Mouse (Mus musculus): Measurements from ENCODE around the gene Slc44a5. TPM values are rescaled to one million over a fixed set of nuclear protein-coding genes. Genes with fewer than 3 reads are reported as not detected.

Gene Slc44a5
- polyA plus RNA-seq, 1 experiment = not detected

DNA sequence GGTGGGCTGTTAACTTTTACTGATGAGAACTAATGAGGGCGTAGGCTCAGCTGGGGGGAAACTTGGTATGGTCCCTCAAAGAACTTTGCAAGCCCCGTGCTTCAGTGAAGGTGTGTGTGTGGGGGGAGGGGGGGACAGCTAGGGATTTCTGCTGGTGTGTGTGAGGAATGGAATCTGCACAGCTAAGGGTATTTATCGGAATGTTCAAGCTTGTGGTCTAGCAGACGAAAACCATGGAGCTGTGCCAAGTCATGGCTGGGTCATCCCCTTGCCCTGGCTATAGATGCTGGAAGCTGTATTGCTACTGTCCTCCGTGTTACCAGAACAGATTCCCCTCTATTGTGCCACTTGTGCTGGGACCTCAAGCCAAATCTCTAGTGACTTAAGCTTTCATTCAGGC, 138.0 kb downstream of the Slc44a5 start:
- Histone ChIP-seq H3K4me1 (ENCODE audit: control insufficient read depth, insufficient read depth, insufficient read length, low read length) (no peaks in the 10 kb centered on the region), H3K4me3 (ENCODE audit: insufficient read depth, low read depth, low read length) (no peak overlapping the region), H3K27ac (replicated peaks; ENCODE audit: low read depth, low read length) (no peak overlapping the region)

- no peak overlapping the region for H3K4me3 ChIP-seq (ENCODE audit: insufficient read depth, low read depth, low read length)
- 0 out of 2 replicates have a peak overlapping the region, but pooled peaks have one; percentile 12 for H3K27ac ChIP-seq (replicated peaks; ENCODE audit: low read depth, low read length)
- no peaks in the 10 kb centered on the region for H3K4me1 ChIP-seq (ENCODE audit: control insufficient read depth, insufficient read depth, insufficient read length, low read length)
Observed at GRCm38 (mm10) chr3:154114991-154115390, 141.8 kb downstream of the Slc44a5 start.

DNA sequence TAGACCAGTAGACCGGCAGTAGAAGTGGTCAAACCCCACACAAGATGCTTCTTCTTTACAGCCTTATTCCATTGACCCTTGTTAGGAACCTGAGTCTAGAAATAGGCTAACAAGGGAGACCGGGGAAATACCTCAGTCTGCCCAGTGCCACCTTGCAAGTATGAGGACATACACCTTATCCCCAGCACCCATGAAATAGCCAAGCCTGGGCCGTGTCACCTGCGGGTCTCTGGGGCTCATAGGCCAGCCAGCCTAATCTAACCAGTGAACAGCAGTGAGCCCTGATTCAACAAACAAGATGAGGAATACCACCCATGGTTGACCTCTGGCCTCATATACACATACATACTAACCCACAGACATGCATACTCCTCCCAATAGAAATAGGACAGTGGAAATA, 142.2 kb downstream of the Slc44a5 start:
- Histone ChIP-seq H3K27ac (replicated peaks; ENCODE audit: low read depth, low read length) (0 out of 2 replicates have a peak overlapping the region, but pooled peaks have one; percentile 12), H3K4me3 (ENCODE audit: insufficient read depth, low read depth, low read length) (no peak overlapping the region)

GRCm38 (mm10) chr3:154116000-154116399, 142.8 kb downstream of the Slc44a5 start:
- Histone ChIP-seq H3K4me3 (ENCODE audit: insufficient read depth, low read depth, low read length) (no peak overlapping the region), H3K27ac (replicated peaks; ENCODE audit: low read depth, low read length) (no peak overlapping the region), H3K4me1 (ENCODE audit: control insufficient read depth, insufficient read depth, insufficient read length, low read length) (no peaks in the 10 kb centered on the region)

More for the DNA sequence above, 142.2 kb downstream of the Slc44a5 start:
- no peaks in the 10 kb centered on the region for H3K4me1 ChIP-seq (ENCODE audit: control insufficient read depth, insufficient read depth, insufficient read length, low read length)

GRCm38 (mm10) chr3:154118992-154119603, 145.9 kb downstream of the Slc44a5 start:
- Histone ChIP-seq H3K4me1 (ENCODE audit: control insufficient read depth, insufficient read depth, insufficient read length, low read length) (no peaks in the 10 kb centered on the region), H3K27ac (replicated peaks; ENCODE audit: low read depth, low read length) (no peak overlapping the region), H3K4me3 (ENCODE audit: insufficient read depth, low read depth, low read length) (no peak overlapping the region)

- Histone ChIP-seq H3K4me1 (ENCODE audit: control insufficient read depth, insufficient read depth, insufficient read length, low read length) (no peaks in the 10 kb centered on the region), H3K4me3 (ENCODE audit: insufficient read depth, low read depth, low read length) (no peak overlapping the region), H3K27ac (replicated peaks; ENCODE audit: low read depth, low read length) (no peak overlapping the region)
Observed at GRCm38 (mm10) chr3:154122531-154122930, 149.3 kb downstream of the Slc44a5 start.

- H3K4me3 ChIP-seq (ENCODE audit: insufficient read depth, low read depth, low read length) = no peak overlapping the region
- H3K4me1 ChIP-seq (ENCODE audit: control insufficient read depth, insufficient read depth, insufficient read length, low read length) = no peaks in the 10 kb centered on the region
- no peak overlapping the region for H3K27ac ChIP-seq (replicated peaks; ENCODE audit: low read depth, low read length)
Observed at GRCm38 (mm10) chr3:154124890-154125575, 151.8 kb downstream of the Slc44a5 start.

- H3K4me1 ChIP-seq (ENCODE audit: control insufficient read depth, insufficient read depth, insufficient read length, low read length) = no peaks in the 10 kb centered on the region
- H3K27ac ChIP-seq (replicated peaks; ENCODE audit: low read depth, low read length) = no peak overlapping the region
- no peak overlapping the region for H3K4me3 ChIP-seq (ENCODE audit: insufficient read depth, low read depth, low read length)
Observed at GRCm38 (mm10) chr3:154125768-154126376, 152.6 kb downstream of the Slc44a5 start.

- Histone ChIP-seq H3K4me3 (ENCODE audit: insufficient read depth, low read depth, low read length) (no peak overlapping the region), H3K27ac (replicated peaks; ENCODE audit: low read depth, low read length) (no peak overlapping the region), H3K4me1 (ENCODE audit: control insufficient read depth, insufficient read depth, insufficient read length, low read length) (no peaks in the 10 kb centered on the region)
Observed at GRCm38 (mm10) chr3:154127246-154127645, 154.0 kb downstream of the Slc44a5 start.

GRCm38 (mm10) chr3:154129036-154129435, 155.8 kb downstream of the Slc44a5 start:
- no peaks in the 10 kb centered on the region for H3K4me1 ChIP-seq (ENCODE audit: control insufficient read depth, insufficient read depth, insufficient read length, low read length)
- no peak overlapping the region for H3K27ac ChIP-seq (replicated peaks; ENCODE audit: low read depth, low read length)
- H3K4me3 ChIP-seq (ENCODE audit: insufficient read depth, low read depth, low read length) = no peak overlapping the region

GRCm38 (mm10) chr3:154130431-154131114, 157.3 kb downstream of the Slc44a5 start:
- Histone ChIP-seq H3K4me3 (ENCODE audit: insufficient read depth, low read depth, low read length) (no peak overlapping the region), H3K27ac (replicated peaks; ENCODE audit: low read depth, low read length) (no peak overlapping the region), H3K4me1 (ENCODE audit: control insufficient read depth, insufficient read depth, insufficient read length, low read length) (no peaks in the 10 kb centered on the region)

DNA sequence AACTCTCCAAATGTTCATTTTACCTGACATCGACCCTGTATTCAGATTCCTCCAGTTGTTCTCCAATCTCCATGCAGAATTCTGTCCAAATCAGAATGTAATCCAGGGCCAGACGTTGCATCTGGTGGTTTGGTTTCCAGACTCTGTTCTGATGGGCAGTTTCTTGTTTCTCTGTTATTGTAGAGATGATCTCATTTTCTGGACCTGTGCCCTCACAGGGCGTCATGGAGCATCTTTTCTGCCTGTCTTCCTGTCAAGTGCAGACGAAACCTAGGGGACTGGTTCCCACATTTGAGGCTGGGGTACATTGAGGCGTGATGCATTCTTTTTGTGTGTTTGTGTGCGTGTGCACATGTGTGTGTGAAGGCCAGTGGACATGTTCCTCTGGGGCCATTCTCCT, 160.8 kb downstream of the Slc44a5 start:
- H3K27ac ChIP-seq (replicated peaks; ENCODE audit: low read depth, low read length) = no peak overlapping the region
- H3K4me3 ChIP-seq (ENCODE audit: insufficient read depth, low read depth, low read length) = no peak overlapping the region
- no peaks in the 10 kb centered on the region for H3K4me1 ChIP-seq (ENCODE audit: control insufficient read depth, insufficient read depth, insufficient read length, low read length)

DNA sequence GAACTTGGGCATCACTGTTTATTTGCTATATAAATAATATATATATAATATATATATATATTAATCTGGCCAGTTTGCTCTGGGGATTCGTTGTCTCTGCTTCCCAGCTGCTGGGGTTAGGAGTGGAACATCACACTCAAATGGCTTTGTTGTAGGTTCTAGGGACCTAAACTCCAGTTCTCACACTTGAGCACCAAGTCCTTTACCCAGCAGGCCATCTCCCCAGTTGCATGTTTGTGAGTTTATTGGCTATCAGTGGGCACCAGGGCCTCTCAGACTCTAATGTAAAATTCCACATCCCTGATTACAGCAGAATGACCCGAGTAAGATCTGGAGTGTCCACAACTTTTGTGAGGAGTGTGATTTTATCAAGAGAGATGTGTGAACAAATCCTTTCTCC, 161.5 kb downstream of the Slc44a5 start:
- H3K27ac ChIP-seq (replicated peaks; ENCODE audit: low read depth, low read length) = no peak overlapping the region
- no peak overlapping the region for H3K4me3 ChIP-seq (ENCODE audit: insufficient read depth, low read depth, low read length)
- no peaks in the 10 kb centered on the region for H3K4me1 ChIP-seq (ENCODE audit: control insufficient read depth, insufficient read depth, insufficient read length, low read length)

- Histone ChIP-seq H3K4me1 (ENCODE audit: control insufficient read depth, insufficient read depth, insufficient read length, low read length) (no peaks in the 10 kb centered on the region), H3K4me3 (ENCODE audit: insufficient read depth, low read depth, low read length) (no peak overlapping the region), H3K27ac (replicated peaks; ENCODE audit: low read depth, low read length) (no peak overlapping the region)
Observed at GRCm38 (mm10) chr3:154136501-154136900, 163.3 kb downstream of the Slc44a5 start.

DNA sequence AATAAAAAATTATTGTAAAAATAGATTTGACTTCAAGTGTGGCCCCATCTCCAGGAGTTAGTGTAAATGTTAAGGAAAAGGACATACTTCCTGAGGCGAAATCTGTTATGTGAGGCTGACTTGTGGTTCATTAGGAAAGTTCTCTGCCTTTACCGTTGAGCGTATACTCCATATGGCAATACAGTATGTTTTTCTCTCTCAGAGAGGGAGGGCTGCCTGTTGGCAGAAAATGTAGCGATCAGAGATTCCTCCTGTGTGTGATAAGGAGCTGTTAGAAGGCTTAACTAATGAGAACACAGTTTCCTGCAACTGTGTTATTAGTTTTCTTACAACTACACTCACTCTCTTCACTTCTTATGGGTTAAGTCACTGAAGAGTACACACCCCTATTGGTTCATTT, 168.1 kb downstream of the Slc44a5 start:
- H3K27ac ChIP-seq (replicated peaks; ENCODE audit: low read depth, low read length) = no peak overlapping the region
- H3K4me3 ChIP-seq (ENCODE audit: insufficient read depth, low read depth, low read length) = no peak overlapping the region
- no peaks in the 10 kb centered on the region for H3K4me1 ChIP-seq (ENCODE audit: control insufficient read depth, insufficient read depth, insufficient read length, low read length)
